Mouse (Mus musculus): ENCODE measurements around the gene Olfr67. TPM values are rescaled to one million over a fixed set of nuclear protein-coding genes. Genes with fewer than 3 reads are reported as not detected.
"Not testable (repeated sequence)": the region's sequence is repeated elsewhere in the genome, so short reads cannot be mapped to it uniquely, and the experiment has no call there.

The Olfr67 gene
- polyA plus RNA-seq (2015; fragmentation: Nextera tagmentation; extraction: Ambion mirVana): not detected in 2 replicates

- Histone ChIP-seq H3K27ac (no peak within 1 kb of the TSS), H3K4me3 (replicated peaks) (no peak within 1 kb of the TSS), H3K4me2 (no peak within 1 kb of the TSS), H3K9me3 (no peaks in the 10 kb centered on the region), H3K27me3 (replicated peaks) (no peaks in the 10 kb centered on the region), H3K4me1 (no peaks in the 10 kb centered on the region), H3K36me3 (no peaks in the 10 kb centered on the region), H3K9ac (no peak within 1 kb of the TSS)
- ATAC-seq (ENCODE audit: insufficient read depth, low FRiP score, low read depth): no peak
- 70% methylated on average over 3 of the region's 3 CpGs for WGBS
Measured at GRCm38 (mm10) chr7:103791721-103792120, at the start of gene Olfr67. Olfr67 (minus strand) TSS chr7:103791821.

DNA sequence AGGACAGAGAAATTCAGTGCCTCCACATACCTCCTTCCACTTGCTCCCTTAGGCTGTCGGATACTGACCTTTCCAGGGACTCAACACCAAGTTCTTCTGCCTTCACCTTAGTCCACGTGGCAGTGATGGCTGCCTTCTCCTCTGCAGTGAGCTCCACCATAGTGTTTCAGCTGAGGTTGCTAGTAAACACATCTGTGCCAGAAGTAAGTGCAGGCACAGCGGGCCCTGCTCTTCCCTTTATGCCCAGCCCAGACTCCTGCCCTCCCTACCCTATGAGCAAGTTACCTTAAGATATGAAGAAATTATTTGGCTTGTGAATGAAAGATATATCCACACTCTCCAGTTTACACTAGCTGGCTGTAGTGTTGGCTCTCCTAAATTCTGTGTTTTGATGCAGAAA lies 48.6 kb upstream of the Olfr67 start, which contains the start of gene Hbb-bh2:
Gene Hbb-bh2 (minus strand): TSS at position 253 of the 400 bp plus-strand sequence.
- Histone ChIP-seq H3K36me3 (no peaks in the 10 kb centered on the region), H3K9ac (no peak within 1 kb of the TSS), H3K27me3 (replicated peaks) (no peaks in the 10 kb centered on the region), H3K4me2 (no peak within 1 kb of the TSS), H3K9me3 (no peaks in the 10 kb centered on the region), H3K4me1 (no peaks in the 10 kb centered on the region), H3K4me3 (replicated peaks) (no peak within 1 kb of the TSS), H3K27ac (no peak within 1 kb of the TSS)
- no peak for ATAC-seq (ENCODE audit: insufficient read depth, low FRiP score, low read depth)
- 69% methylated on average over 3 of the region's 3 CpGs for WGBS

DNA sequence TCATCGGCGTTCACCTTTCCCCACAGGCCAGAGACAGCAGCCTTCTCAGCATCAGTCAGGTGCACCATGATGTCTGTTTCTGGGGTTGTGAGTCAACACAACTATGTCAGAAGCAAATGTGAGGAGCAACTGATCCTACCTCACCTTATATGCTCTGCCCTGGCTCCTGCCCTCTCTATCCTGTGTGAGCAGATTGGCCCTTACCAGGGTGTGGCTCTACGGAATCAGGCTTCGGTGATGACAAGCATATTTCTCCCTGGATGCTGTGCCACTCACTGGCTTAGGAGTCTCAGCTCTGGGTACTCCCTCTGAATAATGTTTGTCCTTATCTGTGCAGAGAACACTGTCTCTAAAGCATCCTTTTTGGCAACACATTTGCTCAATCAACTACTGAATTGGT lies 36.2 kb upstream of the Olfr67 start, which contains the start of gene Hbb-bs:
Gene Hbb-bs (minus strand): TSS at position 289 of the 400 bp plus-strand sequence.
- H3K9ac ChIP-seq: no peak within 1 kb of the TSS

DNA sequence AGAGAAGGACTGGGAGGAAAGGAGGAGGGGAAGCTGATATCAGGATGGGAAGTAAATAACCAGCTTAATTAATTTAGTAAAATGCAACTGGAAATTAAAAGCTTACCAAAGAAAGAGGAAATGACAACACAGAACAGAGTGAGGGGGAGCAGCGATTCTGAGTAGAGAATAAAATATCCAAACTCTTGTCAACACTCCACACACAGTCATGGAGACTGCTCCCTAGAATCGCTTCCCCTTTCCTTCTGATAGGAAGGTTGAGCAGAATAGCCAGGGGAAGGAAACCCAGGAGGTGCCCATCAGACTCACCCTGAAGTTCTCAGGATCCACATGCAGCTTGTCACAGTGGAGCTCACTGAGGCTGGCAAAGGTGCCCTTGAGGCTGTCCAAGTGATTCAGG lies 35.5 kb upstream of the Olfr67 start:
- H3K9me3 ChIP-seq: not testable (repeated sequence)

More for the DNA sequence above, 36.2 kb upstream of the Olfr67 start, which contains the start of gene Hbb-bs:
- no peaks in the 10 kb centered on the region for H3K27me3 ChIP-seq (replicated peaks)
- WGBS: 89% methylated on average over 4 of the region's 4 CpGs
- H3K4me1 ChIP-seq: no peaks in the 10 kb centered on the region
- no peaks in the 10 kb centered on the region for H3K9me3 ChIP-seq
- no peak within 1 kb of the TSS for H3K27ac ChIP-seq
- H3K36me3 ChIP-seq: no peaks in the 10 kb centered on the region
- peak; percentile 91 for ATAC-seq (ENCODE audit: insufficient read depth, low FRiP score, low read depth)
- no peak within 1 kb of the TSS for H3K4me3 ChIP-seq (replicated peaks)
- H3K4me2 ChIP-seq: no peak within 1 kb of the TSS

DNA sequence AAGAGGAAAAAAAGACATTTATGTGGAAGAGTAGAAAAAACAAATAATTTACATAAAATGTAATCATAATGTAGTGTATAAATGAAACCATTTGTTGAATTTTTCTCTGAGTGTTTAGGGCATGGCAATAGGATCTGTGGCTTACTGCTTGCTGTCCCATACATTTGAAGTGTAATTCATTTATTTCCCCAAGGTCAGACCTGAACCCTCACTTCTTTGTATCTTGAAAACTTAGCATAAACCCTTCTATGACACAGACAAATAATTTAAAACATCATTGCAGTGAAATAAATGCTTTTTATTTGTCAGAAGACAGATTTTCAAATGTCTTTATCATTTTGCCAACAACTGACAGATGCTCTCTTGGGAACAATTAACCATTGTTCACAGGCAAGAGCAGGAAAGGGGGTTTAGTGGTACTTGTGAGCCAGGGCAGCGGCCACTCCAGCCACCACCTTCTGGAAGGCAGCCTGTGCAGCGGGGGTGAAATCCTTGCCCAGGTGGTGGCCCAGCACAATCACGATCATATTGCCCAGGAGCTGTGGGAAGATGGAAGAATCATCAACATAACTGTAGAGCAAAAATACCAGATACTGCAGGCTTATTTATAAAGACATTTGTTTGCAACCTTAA lies 34.8 kb upstream of the Olfr67 start:
- H3K9me3 ChIP-seq: no peaks in the 10 kb centered on the region
- H3K9ac ChIP-seq: no peak overlapping the region
- no peak overlapping the region for H3K4me3 ChIP-seq (replicated peaks)
- H3K4me1 ChIP-seq: no peaks in the 10 kb centered on the region
- WGBS: 56% methylated on average over 3 of the region's 3 CpGs
- H3K36me3 ChIP-seq: no peaks in the 10 kb centered on the region
- no peak overlapping the region for H3K4me2 ChIP-seq
- no peak overlapping the region for H3K27ac ChIP-seq
- no peaks in the 10 kb centered on the region for H3K27me3 ChIP-seq (replicated peaks)
- peak; percentile 69 for ATAC-seq (ENCODE audit: insufficient read depth, low FRiP score, low read depth)

More for the DNA sequence above, 35.5 kb upstream of the Olfr67 start:
- H3K9ac ChIP-seq; H3K4me1 ChIP-seq; H3K27ac ChIP-seq; H3K4me2 ChIP-seq; H3K36me3 ChIP-seq; H3K4me3 ChIP-seq (replicated peaks); H3K27me3 ChIP-seq (replicated peaks): not testable (repeated sequence)
- ATAC-seq (ENCODE audit: insufficient read depth, low FRiP score, low read depth): 0 out of 2 replicates have a peak, but pooled peaks have one; percentile 0
- WGBS: no CpG with 5 or more reads among the region's 2 CpGs

GRCm38 (mm10) chr7:103825536-103826254 lies 34.1 kb upstream of the Olfr67 start:
- no peaks in the 10 kb centered on the region for H3K36me3 ChIP-seq
- H3K27me3 ChIP-seq (replicated peaks): no peaks in the 10 kb centered on the region
- no peak overlapping the region for H3K27ac ChIP-seq
- H3K9me3 ChIP-seq: no peaks in the 10 kb centered on the region
- no peak overlapping the region for H3K4me3 ChIP-seq (replicated peaks)
- H3K4me1 ChIP-seq: no peaks in the 10 kb centered on the region
- WGBS: 91% methylated on average over 3 of the region's 3 CpGs
- H3K4me2 ChIP-seq: no peak overlapping the region
- ATAC-seq (ENCODE audit: insufficient read depth, low FRiP score, low read depth): peak; percentile 86
- H3K9ac ChIP-seq: no peak overlapping the region

DNA sequence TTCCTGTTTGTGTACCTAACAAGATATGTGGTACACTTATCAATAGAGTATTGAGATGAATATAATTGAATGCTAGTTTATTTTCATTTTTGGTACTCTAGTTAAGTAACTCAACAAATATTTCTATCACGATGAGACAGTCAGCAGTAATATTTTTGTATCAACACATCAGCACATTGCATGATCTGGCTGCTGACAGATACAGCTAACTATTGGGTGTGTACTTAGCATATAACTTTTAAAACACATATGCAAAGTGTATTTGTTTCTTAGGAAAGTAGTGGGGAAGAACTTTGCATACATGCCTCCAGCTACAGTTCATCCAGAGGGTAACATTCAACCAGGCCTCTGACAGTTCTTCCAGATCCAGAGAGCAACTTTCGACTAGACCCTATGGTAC lies 33.0 kb upstream of the Olfr67 start:
- no peak for ATAC-seq (ENCODE audit: insufficient read depth, low FRiP score, low read depth)
- H3K4me1 ChIP-seq: no peaks in the 10 kb centered on the region
- H3K4me2 ChIP-seq: no peak overlapping the region
- H3K36me3 ChIP-seq: no peaks in the 10 kb centered on the region
- no peak overlapping the region for H3K9ac ChIP-seq
- H3K9me3 ChIP-seq: no peaks in the 10 kb centered on the region
- WGBS: 82% methylated on average over 2 of the region's 2 CpGs
- no peaks in the 10 kb centered on the region for H3K27me3 ChIP-seq (replicated peaks)
- no peak overlapping the region for H3K27ac ChIP-seq
- no peak overlapping the region for H3K4me3 ChIP-seq (replicated peaks)

DNA sequence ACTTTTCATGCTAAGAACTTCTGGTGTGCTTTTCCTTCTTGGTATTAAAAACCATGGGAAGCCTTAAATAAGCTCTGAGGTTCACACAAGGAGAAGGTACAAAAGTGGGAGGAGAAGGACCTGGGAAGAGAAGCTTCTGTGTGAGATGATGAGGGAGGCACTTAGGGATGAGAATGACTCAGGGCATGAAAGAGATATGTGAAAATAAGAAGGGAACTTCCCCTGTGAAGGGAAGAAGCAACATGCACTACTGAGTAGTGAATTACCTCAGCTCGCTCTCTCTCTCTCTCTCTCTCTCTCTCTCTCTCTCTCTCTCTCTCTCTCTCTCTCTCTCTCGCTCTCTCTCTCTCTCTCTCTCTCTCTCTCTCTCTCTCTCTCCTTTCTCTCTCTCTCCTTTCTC lies 23.5 kb upstream of the Olfr67 start:
- H3K4me2 ChIP-seq; H3K36me3 ChIP-seq; H3K9me3 ChIP-seq; H3K4me3 ChIP-seq (replicated peaks); H3K4me1 ChIP-seq; ATAC-seq (ENCODE audit: insufficient read depth, low FRiP score, low read depth); H3K9ac ChIP-seq; H3K27me3 ChIP-seq (replicated peaks); H3K27ac ChIP-seq: not testable (repeated sequence)
- 100% methylated on average over 1 of the region's 2 CpGs for WGBS

GRCm38 (mm10) chr7:103813766-103814165 lies 22.1 kb upstream of the Olfr67 start, which contains the start of gene Hbb-bt:
Hbb-bt (minus strand) TSS chr7:103813996.
- H3K27me3 ChIP-seq (replicated peaks): no peaks in the 10 kb centered on the region
- WGBS: 71% methylated on average over 3 of the region's 3 CpGs
- no peak within 1 kb of the TSS for H3K27ac ChIP-seq
- H3K36me3 ChIP-seq: no peaks in the 10 kb centered on the region
- no peak within 1 kb of the TSS for H3K9ac ChIP-seq
- H3K4me1 ChIP-seq: no peaks in the 10 kb centered on the region
- no peak within 1 kb of the TSS for H3K4me3 ChIP-seq (replicated peaks)
- no peak within 1 kb of the TSS for H3K4me2 ChIP-seq
- no peaks in the 10 kb centered on the region for H3K9me3 ChIP-seq
- ATAC-seq (ENCODE audit: insufficient read depth, low FRiP score, low read depth): peak; percentile 93

DNA sequence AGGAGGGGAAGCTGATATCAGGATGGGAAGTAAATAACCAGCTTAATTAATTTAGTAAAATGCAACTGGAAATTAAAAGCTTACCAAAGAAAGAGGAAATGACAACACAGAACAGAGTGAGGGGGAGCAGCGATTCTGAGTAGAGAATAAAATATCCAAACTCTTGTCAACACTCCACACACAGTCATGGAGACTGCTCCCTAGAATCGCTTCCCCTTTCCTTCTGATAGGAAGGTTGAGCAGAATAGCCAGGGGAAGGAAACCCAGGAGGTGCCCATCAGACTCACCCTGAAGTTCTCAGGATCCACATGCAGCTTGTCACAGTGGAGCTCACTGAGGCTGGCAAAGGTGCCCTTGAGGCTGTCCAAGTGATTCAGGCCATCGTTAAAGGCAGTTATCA lies 21.5 kb upstream of the Olfr67 start:
- not testable (repeated sequence) for H3K9ac ChIP-seq; H3K9me3 ChIP-seq; H3K27me3 ChIP-seq (replicated peaks); H3K36me3 ChIP-seq; H3K4me3 ChIP-seq (replicated peaks); H3K27ac ChIP-seq; H3K4me1 ChIP-seq; H3K4me2 ChIP-seq
- WGBS: no CpG with 5 or more reads among the region's 3 CpGs
- ATAC-seq (ENCODE audit: insufficient read depth, low FRiP score, low read depth): peak; percentile 19; the same call in 1 of the 2 replicates

DNA sequence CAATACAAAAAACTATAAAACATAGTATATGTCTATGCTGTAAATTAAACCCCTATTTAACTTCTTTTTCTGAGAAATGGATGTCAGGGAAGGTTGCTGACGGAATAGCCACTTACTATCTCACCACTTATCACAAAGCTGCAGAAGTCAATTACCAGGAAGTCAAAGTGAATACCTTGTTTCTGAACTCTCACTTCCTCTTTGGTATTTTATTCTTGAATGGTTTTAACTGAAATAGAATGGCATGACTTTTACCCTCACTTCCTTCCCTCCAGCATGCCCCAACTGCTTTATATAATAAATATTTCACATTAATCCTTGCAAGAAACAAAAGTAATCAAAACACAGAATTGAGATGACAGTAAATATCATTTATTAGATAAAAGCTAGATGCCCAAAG lies 20.6 kb upstream of the Olfr67 start:
- H3K4me2 ChIP-seq: no peak overlapping the region
- H3K9me3 ChIP-seq: no peaks in the 10 kb centered on the region
- H3K9ac ChIP-seq: no peak overlapping the region
- 30% methylated on average over 1 of the region's 1 CpGs for WGBS
- H3K27me3 ChIP-seq (replicated peaks): no peaks in the 10 kb centered on the region
- H3K4me3 ChIP-seq (replicated peaks): no peak overlapping the region
- ATAC-seq (ENCODE audit: insufficient read depth, low FRiP score, low read depth): no peak
- no peaks in the 10 kb centered on the region for H3K36me3 ChIP-seq
- no peak overlapping the region for H3K27ac ChIP-seq
- H3K4me1 ChIP-seq: no peaks in the 10 kb centered on the region

- Histone ChIP-seq H3K27ac (no peak overlapping the region), H3K9ac (no peak overlapping the region), H3K36me3 (no peaks in the 10 kb centered on the region), H3K4me1 (no peaks in the 10 kb centered on the region), H3K4me2 (no peak overlapping the region), H3K4me3 (replicated peaks) (no peak overlapping the region), H3K27me3 (replicated peaks) (no peaks in the 10 kb centered on the region), H3K9me3 (no peaks in the 10 kb centered on the region)
- peak; percentile 41; the same call in 1 of the 2 replicates for ATAC-seq (ENCODE audit: insufficient read depth, low FRiP score, low read depth)
- WGBS: 73% methylated on average over 1 of the region's 1 CpGs
Measured at GRCm38 (mm10) chr7:103811223-103811845, 19.7 kb upstream of the Olfr67 start.

Data from stomach, embryonic 15.5 days (tissue).